In genomic region chr8:106623016-106623415, GRCm38 (mm10) we compare ENCODE assay signal across 13 mouse cellular contexts. TPM values are rescaled to one million over a fixed set of nuclear protein-coding genes. Genes with fewer than 3 reads are reported as not detected.
DNase-seq lines count a peak whose midpoint lies in the region; ATAC-seq and TF ChIP-seq lines count a peak whose summit lies in the region.
"Had no signal": no experiment of that assay in that cellular context is flagged by ENCODE, and none has a peak within 500 bp of the region (broad histone marks: within the 10 kb centered on the region; RNA-seq: fewer than 3 reads in every experiment).

No protein-coding gene starts in this region.

- no peak for TF ChIP-seq EP300 in heart, adult 2 months (IDR thresholded peaks at IDR 0.05; ENCODE audit: insufficient read depth, low read depth, low read length)

- intact Hi-C loops in heart, adult 2 months (cut with DNase I), result no loop called here

- no peak for TF ChIP-seq POLR2A in heart, adult 2 months (IDR thresholded peaks at IDR 0.05; ENCODE audit: insufficient read depth, low read depth, low read length)

- no peaks in the 10 kb centered on the region for H3K9me3 ChIP-seq in limb, embryonic 15.5 days
- H3K9me3 ChIP-seq in limb, embryonic 10.5 days (replicated peaks), result no peaks in the 10 kb centered on the region
- H3K9me3 ChIP-seq in stomach, embryonic 15.5 days, result no peaks in the 10 kb centered on the region
- H3K9me3 ChIP-seq: lung, embryonic 15.5 days had no signal

- no peak for ATAC-seq in limb, embryonic 15.5 days (ENCODE audit: insufficient number of reproducible peaks, low FRiP score, low TSS enrichment, low read depth)
- peak; percentile 88 for ATAC-seq in inflammation-experienced regulatory T-cells, adult 6 months
- no peak for ATAC-seq in stomach, embryonic 15.5 days (ENCODE audit: insufficient read depth, low FRiP score, low read depth)

- DNase-seq in limb, embryonic 10.5 days (ENCODE audit: low spot score), result no peak
- peak; percentile 44 for DNase-seq in kidney, postnatal 10 days
- DNase-seq in heart, adult 9 months (ENCODE audit: low spot score in 2 of 2), result no peak
- no peak for DNase-seq in adrenal gland, adult 18-20 months (ENCODE audit: low spot score in 2 of 2)
- no peak for DNase-seq in heart, adult 2 months
- DNase-seq: B cell, adult 2 months; gastrocnemius, postnatal 36 days; thymus, postnatal 25 days had no signal

- no peaks in the 10 kb centered on the region for H3K36me3 ChIP-seq in limb, embryonic 15.5 days
- H3K36me3 ChIP-seq in limb, embryonic 10.5 days, result no peaks in the 10 kb centered on the region
- H3K36me3 ChIP-seq in stomach, embryonic 15.5 days, result no peaks in the 10 kb centered on the region
- no peaks in the 10 kb centered on the region for H3K36me3 ChIP-seq in heart, adult 2 months (ENCODE audit: control insufficient read depth, insufficient read depth, low read length)
- H3K36me3 ChIP-seq: lung, embryonic 15.5 days had no signal

- no peak overlapping the region for H3K9ac ChIP-seq in limb, embryonic 15.5 days
- no peak overlapping the region for H3K9ac ChIP-seq in stomach, embryonic 15.5 days
- H3K9ac ChIP-seq in heart, adult 2 months (ENCODE audit: low read depth, low read length), result no peak overlapping the region
- H3K9ac ChIP-seq: lung, embryonic 15.5 days had no signal

- no peaks in the 10 kb centered on the region for H3K79me2 ChIP-seq in heart, adult 2 months (replicated peaks; ENCODE audit: control insufficient read depth, insufficient read depth, low read length)

- H3K27ac ChIP-seq in limb, embryonic 15.5 days, result peak overlapping the region; percentile 58
- no peak overlapping the region for H3K27ac ChIP-seq in limb, embryonic 10.5 days
- H3K27ac ChIP-seq in stomach, embryonic 15.5 days, result peak overlapping the region; percentile 80
- no peak overlapping the region for H3K27ac ChIP-seq in heart, adult 2 months
- H3K27ac ChIP-seq: layer of hippocampus, adult 2 months; lung, embryonic 15.5 days had no signal

- peaks cover 17% of the 10 kb centered on the region for H3K4me1 ChIP-seq in limb, embryonic 15.5 days
- H3K4me1 ChIP-seq in limb, embryonic 10.5 days, result peaks cover 27% of the 10 kb centered on the region
- H3K4me1 ChIP-seq in stomach, embryonic 15.5 days, result peaks cover 26% of the 10 kb centered on the region
- H3K4me1 ChIP-seq in heart, adult 2 months (ENCODE audit: control insufficient read depth, insufficient read depth, low read length), result no peaks in the 10 kb centered on the region

- H3K4me2 ChIP-seq in limb, embryonic 15.5 days, result no peak overlapping the region
- H3K4me2 ChIP-seq in stomach, embryonic 15.5 days, result no peak overlapping the region
- H3K4me2 ChIP-seq: lung, embryonic 15.5 days had no signal

- TF ChIP-seq CTCF in heart, adult 2 months (IDR thresholded peaks at IDR 0.05), result no peak

- WGBS in limb, embryonic 15.5 days, result 27% methylated on average over 5 of the region's 5 CpGs
- 64% methylated on average over 5 of the region's 5 CpGs for WGBS in limb, embryonic 10.5 days
- 39% methylated on average over 5 of the region's 5 CpGs for WGBS in stomach, embryonic 15.5 days
- WGBS in heart, adult 2 months, result 73% methylated on average over 5 of the region's 5 CpGs

- no peaks in the 10 kb centered on the region for H3K27me3 ChIP-seq in limb, embryonic 15.5 days
- H3K27me3 ChIP-seq in limb, embryonic 10.5 days (ENCODE audit: low read depth, poor library complexity, severe bottlenecking), result no peaks in the 10 kb centered on the region
- no peaks in the 10 kb centered on the region for H3K27me3 ChIP-seq in stomach, embryonic 15.5 days (replicated peaks)
- H3K27me3 ChIP-seq in heart, adult 2 months (ENCODE audit: control insufficient read depth, insufficient read depth, low read length), result no peaks in the 10 kb centered on the region; the same call in 1 of the 2 replicates
- H3K27me3 ChIP-seq: lung, embryonic 15.5 days had no signal

- H3K4me3 ChIP-seq in limb, embryonic 15.5 days, result no peak overlapping the region
- H3K4me3 ChIP-seq in limb, embryonic 10.5 days, result no peak overlapping the region
- H3K4me3 ChIP-seq in stomach, embryonic 15.5 days (replicated peaks), result no peak overlapping the region
- no peak overlapping the region for H3K4me3 ChIP-seq in heart, adult 2 months
- H3K4me3 ChIP-seq: layer of hippocampus, adult 2 months; lung, embryonic 15.5 days had no signal

RNA-seq across cellular contexts. Expression of gene Cdh1, which starts 19.9 kb away (rescaled TPM):
- polyA plus RNA-seq in limb, embryonic 15.5 days (2015; fragmentation: Nextera tagmentation; extraction: Ambion mirVana), result 67.3 and 77.8 TPM in 2 replicates
- polyA plus RNA-seq in limb, embryonic 10.5 days (2016; fragmentation: Nextera tagmentation; extraction: Ambion mirVana), result 15.4 and 16.4 TPM in 2 replicates
- 1 to 10 TPM in 2 of 3 experiments, under 1 TPM in 1; 0.26 to 2.4 (median 1.1) TPM for polyA plus RNA-seq in inflammation-experienced regulatory T-cells, adult 6 months (2017; shearing (Covaris generic))
- 163 and 189 TPM in 2 replicates for polyA plus RNA-seq in stomach, embryonic 15.5 days (2015; fragmentation: Nextera tagmentation; extraction: Ambion mirVana)
- total RNA-seq in adrenal gland, adult 18-20 months (2021), result under 1 TPM; 0.16 to 0.27 TPM
- not detected for total RNA-seq in heart, adult 2 months (2021)
- 0.09 and 2.4 TPM in 2 replicates for polyA plus RNA-seq in heart, adult 2 months (2012; rRNA removed)

RNA-seq across cellular contexts. Expression of gene Gm10073, which starts 49.8 kb away (rescaled TPM):
- 12.4 and 13.3 TPM in 2 replicates for polyA plus RNA-seq in limb, embryonic 15.5 days (2015; fragmentation: Nextera tagmentation; extraction: Ambion mirVana)
- polyA plus RNA-seq in limb, embryonic 10.5 days (2016; fragmentation: Nextera tagmentation; extraction: Ambion mirVana), result 7.9 and 8.0 TPM in 2 replicates
- 100 to 1,000 TPM in 1 of 3 experiments, 10 to 100 TPM in 2; 67.0 to 101 (median 94.0) TPM for polyA plus RNA-seq in inflammation-experienced regulatory T-cells, adult 6 months (2017; shearing (Covaris generic))
- polyA plus RNA-seq in stomach, embryonic 15.5 days (2015; fragmentation: Nextera tagmentation; extraction: Ambion mirVana), result 11.0 and 48.1 TPM in 2 replicates
- total RNA-seq in adrenal gland, adult 18-20 months (2021), result 100 to 1,000 TPM; 116 to 132 TPM
- total RNA-seq in heart, adult 2 months (2021), result 100 to 1,000 TPM; 109 to 123 TPM
- polyA plus RNA-seq in heart, adult 2 months (2012; rRNA removed), result 31.2 and 34.2 TPM in 2 replicates

RNA-seq across cellular contexts. Expression of gene Tango6, which starts 59.9 kb away (rescaled TPM):
- 8.2 and 8.9 TPM in 2 replicates for polyA plus RNA-seq in limb, embryonic 15.5 days (2015; fragmentation: Nextera tagmentation; extraction: Ambion mirVana)
- polyA plus RNA-seq in limb, embryonic 10.5 days (2016; fragmentation: Nextera tagmentation; extraction: Ambion mirVana), result 15.5 and 16.1 TPM in 2 replicates
- polyA plus RNA-seq in inflammation-experienced regulatory T-cells, adult 6 months (2017; shearing (Covaris generic)), result 1 to 10 TPM; 2.7 to 9.7 (median 7.2) TPM
- 7.8 and 9.5 TPM in 2 replicates for polyA plus RNA-seq in stomach, embryonic 15.5 days (2015; fragmentation: Nextera tagmentation; extraction: Ambion mirVana)
- total RNA-seq in adrenal gland, adult 18-20 months (2021), result 1 to 10 TPM; 7.1 to 8.4 TPM
- total RNA-seq in heart, adult 2 months (2021), result 10 to 100 TPM; 10.2 to 10.5 TPM
- 5.2 and 7.7 TPM in 2 replicates for polyA plus RNA-seq in heart, adult 2 months (2012; rRNA removed)

Comparison
In these comparisons a context has a peak if more than half of its experiments do, and no peak if none do; other contexts are left out.
1. H3K27ac ChIP-seq: peak in limb, embryonic 15.5 days (single experiment) and stomach, embryonic 15.5 days (single experiment); none in limb, embryonic 10.5 days (single experiment) and heart, adult 2 months (single experiment).